Comparison of ENCODE assay signal across 25 mouse cellular contexts in the genomic region with DNA sequence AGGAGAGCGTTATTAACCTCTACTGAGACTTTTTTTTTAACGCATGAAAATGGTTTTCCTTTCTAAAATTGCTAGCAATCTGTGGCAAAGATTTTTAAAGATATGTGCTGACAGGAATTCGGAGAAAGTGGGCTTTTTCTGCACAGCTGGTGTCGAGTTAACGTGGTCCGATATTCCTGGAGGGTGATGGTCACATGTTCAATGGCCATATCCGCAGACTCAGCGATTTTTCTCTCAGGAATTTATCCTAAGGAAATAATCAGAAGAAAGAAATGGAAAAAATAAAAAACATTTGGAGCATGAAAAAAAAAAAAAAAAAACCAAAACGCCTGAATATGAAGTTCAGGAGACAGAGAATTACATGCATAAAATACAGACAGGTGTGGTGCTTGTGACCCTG. TPM values are rescaled to one million over a fixed set of nuclear protein-coding genes. Genes with fewer than 3 reads are reported as not detected.
DNase-seq lines count a peak whose midpoint lies in the region; ATAC-seq and TF ChIP-seq lines count a peak whose summit lies in the region.
"Had no signal": no experiment of that assay in that cellular context is flagged by ENCODE, and none has a peak within 500 bp of the region (broad histone marks: within the 10 kb centered on the region; RNA-seq: fewer than 3 reads in every experiment).

No protein-coding gene starts in this region.

- WGBS in embryonic facial prominence, embryonic 12.5 days: 38% methylated on average over 9 of the region's 9 CpGs
- 76% methylated on average over 9 of the region's 9 CpGs for WGBS in embryonic facial prominence, embryonic 10.5 days
- 62% methylated on average over 9 of the region's 9 CpGs for WGBS in lung, embryonic 14.5 days
- 18% methylated on average over 9 of the region's 9 CpGs for WGBS in embryonic facial prominence, embryonic 15.5 days

- ATAC-seq in embryonic facial prominence, embryonic 12.5 days (ENCODE audit: insufficient number of reproducible peaks, insufficient read depth, low FRiP score, low TSS enrichment): no peak
- no peak for ATAC-seq in lung, embryonic 14.5 days (ENCODE audit: insufficient read depth)
- no peak for ATAC-seq in embryonic facial prominence, embryonic 15.5 days (ENCODE audit: insufficient number of reproducible peaks, low FRiP score, low TSS enrichment, low read depth)
- ATAC-seq: forebrain, embryonic 15.5 days; hindbrain, embryonic 16.5 days; intestine, embryonic 15.5 days had no signal

- no peak overlapping the region for H3K9ac ChIP-seq in embryonic facial prominence, embryonic 12.5 days
- no peak overlapping the region for H3K9ac ChIP-seq in lung, embryonic 14.5 days
- no peak overlapping the region for H3K9ac ChIP-seq in embryonic facial prominence, embryonic 15.5 days
- H3K9ac ChIP-seq: forebrain, embryonic 15.5 days; heart, embryonic 13.5 days; hindbrain, embryonic 13.5 days; intestine, embryonic 15.5 days had no signal

- H3K27me3 ChIP-seq in embryonic facial prominence, embryonic 12.5 days: peaks cover 24% of the 10 kb centered on the region
- H3K27me3 ChIP-seq in embryonic facial prominence, embryonic 10.5 days (replicated peaks; ENCODE audit: low read depth, poor library complexity, severe bottlenecking): peaks cover 31% of the 10 kb centered on the region
- peaks cover 22% of the 10 kb centered on the region for H3K27me3 ChIP-seq in lung, embryonic 14.5 days (ENCODE audit: insufficient read depth, low read length)
- peaks cover 12% of the 10 kb centered on the region for H3K27me3 ChIP-seq in embryonic facial prominence, embryonic 15.5 days

- H3K4me3 ChIP-seq in embryonic facial prominence, embryonic 12.5 days: no peak overlapping the region
- H3K4me3 ChIP-seq in embryonic facial prominence, embryonic 10.5 days: no peak overlapping the region
- H3K4me3 ChIP-seq in lung, embryonic 14.5 days (ENCODE audit: low read depth, low read length): no peak overlapping the region
- no peak overlapping the region for H3K4me3 ChIP-seq in embryonic facial prominence, embryonic 15.5 days (replicated peaks)
- H3K4me3 ChIP-seq: forebrain, embryonic 15.5 days; heart, adult 2 months; heart, embryonic 10.5 days; heart, embryonic 13.5 days; hindbrain, embryonic 13.5 days; intestine, embryonic 15.5 days had no signal

- TF ChIP-seq CTCF in lung, embryonic 14.5 days (IDR thresholded peaks at IDR 0.05; ENCODE audit: low read depth): no peak

- peaks cover 27% of the 10 kb centered on the region for H3K4me1 ChIP-seq in embryonic facial prominence, embryonic 12.5 days
- peaks cover 57% of the 10 kb centered on the region for H3K4me1 ChIP-seq in embryonic facial prominence, embryonic 10.5 days
- peaks cover 4% of the 10 kb centered on the region; the same call in 1 of the 2 replicates for H3K4me1 ChIP-seq in lung, embryonic 14.5 days (ENCODE audit: insufficient read depth)
- H3K4me1 ChIP-seq in embryonic facial prominence, embryonic 15.5 days: peaks cover 25% of the 10 kb centered on the region

- H3K36me3 ChIP-seq in embryonic facial prominence, embryonic 12.5 days: no peaks in the 10 kb centered on the region
- H3K36me3 ChIP-seq in embryonic facial prominence, embryonic 10.5 days (replicated peaks): no peaks in the 10 kb centered on the region
- no peaks in the 10 kb centered on the region for H3K36me3 ChIP-seq in lung, embryonic 14.5 days (ENCODE audit: insufficient read depth)
- H3K36me3 ChIP-seq in embryonic facial prominence, embryonic 15.5 days: no peaks in the 10 kb centered on the region
- H3K36me3 ChIP-seq: forebrain, embryonic 15.5 days; heart, embryonic 10.5 days; heart, embryonic 13.5 days; hindbrain, embryonic 13.5 days; intestine, embryonic 15.5 days had no signal

- H3K9me3 ChIP-seq in embryonic facial prominence, embryonic 12.5 days: no peaks in the 10 kb centered on the region
- H3K9me3 ChIP-seq in embryonic facial prominence, embryonic 10.5 days: no peaks in the 10 kb centered on the region
- H3K9me3 ChIP-seq in lung, embryonic 14.5 days (ENCODE audit: low read depth, low read length): no peaks in the 10 kb centered on the region
- no peaks in the 10 kb centered on the region for H3K9me3 ChIP-seq in embryonic facial prominence, embryonic 15.5 days (replicated peaks)
- H3K9me3 ChIP-seq: forebrain, embryonic 15.5 days; heart, embryonic 10.5 days; heart, embryonic 13.5 days; hindbrain, embryonic 13.5 days; intestine, embryonic 15.5 days had no signal

- no peak overlapping the region for H3K4me2 ChIP-seq in embryonic facial prominence, embryonic 12.5 days (replicated peaks)
- no peak overlapping the region for H3K4me2 ChIP-seq in lung, embryonic 14.5 days
- no peak overlapping the region for H3K4me2 ChIP-seq in embryonic facial prominence, embryonic 15.5 days (replicated peaks)
- H3K4me2 ChIP-seq: forebrain, embryonic 15.5 days; heart, embryonic 13.5 days; hindbrain, embryonic 13.5 days; intestine, embryonic 15.5 days had no signal

- DNase-seq in embryonic facial prominence, embryonic 10.5 days (ENCODE audit: low spot score): no peak
- DNase-seq in lung, embryonic 14.5 days: peak; percentile 6
- DNase-seq in lung, postnatal 4 days: no peak
- DNase-seq in left cerebral cortex, adult 11 months (ENCODE audit: low spot score): no peak
- DNase-seq in adipocyte (ENCODE audit: low spot score): no peak
- DNase-seq: adrenal gland, adult 8-10 months; adrenal gland, postnatal 25 days; cerebellum, adult 11-12 months; cerebellum, adult 8-10 months; cerebellum, postnatal 10 days; cerebellum, postnatal 36 days; embryo, embryonic 11 days; gastrocnemius, postnatal 10 days; gastrocnemius, postnatal 36 days; heart, adult 2 months; heart, postnatal 14 days; heart, postnatal 4 days had no signal

- H3K27ac ChIP-seq in embryonic facial prominence, embryonic 12.5 days: peak overlapping the region; percentile 66; the same call in 1 of the 2 replicates
- H3K27ac ChIP-seq in embryonic facial prominence, embryonic 10.5 days (replicated peaks): no peak overlapping the region
- no peak overlapping the region for H3K27ac ChIP-seq in lung, embryonic 14.5 days (ENCODE audit: low read depth)
- 0 out of 2 replicates have a peak overlapping the region, but pooled peaks have one; percentile 29 for H3K27ac ChIP-seq in embryonic facial prominence, embryonic 15.5 days (replicated peaks)
- H3K27ac ChIP-seq: forebrain, embryonic 15.5 days; heart, adult 2 months; heart, embryonic 10.5 days; heart, embryonic 13.5 days; hindbrain, embryonic 13.5 days; intestine, embryonic 15.5 days had no signal

RNA-seq across cellular contexts. Expression of a gene that starts 27.0 kb away (rescaled TPM):
- 22.5 and 23.5 TPM in 2 replicates for polyA plus RNA-seq in embryonic facial prominence, embryonic 12.5 days (2016; fragmentation: Nextera tagmentation; extraction: Ambion mirVana)
- polyA plus RNA-seq in embryonic facial prominence, embryonic 10.5 days (2016; fragmentation: Nextera tagmentation; extraction: Ambion mirVana): 38.6 and 41.9 TPM in 2 replicates
- 1.6 and 2.1 TPM in 2 replicates for polyA plus RNA-seq in lung, embryonic 14.5 days (2014; fragmentation: Nextera tagmentation; extraction: Ambion mirVana)
- polyA plus RNA-seq in embryonic facial prominence, embryonic 15.5 days (2015; fragmentation: Nextera tagmentation; extraction: Ambion mirVana): 24.4 and 25.9 TPM in 2 replicates

Comparison
In these comparisons a context has a peak if more than half of its experiments do, and no peak if none do; other contexts are left out.
1. H3K27ac ChIP-seq: peak in embryonic facial prominence, embryonic 12.5 days (single experiment) and embryonic facial prominence, embryonic 15.5 days (single experiment); none in embryonic facial prominence, embryonic 10.5 days (single experiment) and lung, embryonic 14.5 days (single experiment).